Mouse (Mus musculus): ENCODE data around the gene E030025P04Rik.

The E030025P04Rik gene

GRCm38 (mm10) chr11:109144236-109144635 lies at the start of gene E030025P04Rik:
Gene E030025P04Rik (minus strand): TSS chr11:109144369.
- peak in 1 of 2 experiments; percentile 21 for DNase-seq (ENCODE audit: low spot score in 2 of 2)

DNA sequence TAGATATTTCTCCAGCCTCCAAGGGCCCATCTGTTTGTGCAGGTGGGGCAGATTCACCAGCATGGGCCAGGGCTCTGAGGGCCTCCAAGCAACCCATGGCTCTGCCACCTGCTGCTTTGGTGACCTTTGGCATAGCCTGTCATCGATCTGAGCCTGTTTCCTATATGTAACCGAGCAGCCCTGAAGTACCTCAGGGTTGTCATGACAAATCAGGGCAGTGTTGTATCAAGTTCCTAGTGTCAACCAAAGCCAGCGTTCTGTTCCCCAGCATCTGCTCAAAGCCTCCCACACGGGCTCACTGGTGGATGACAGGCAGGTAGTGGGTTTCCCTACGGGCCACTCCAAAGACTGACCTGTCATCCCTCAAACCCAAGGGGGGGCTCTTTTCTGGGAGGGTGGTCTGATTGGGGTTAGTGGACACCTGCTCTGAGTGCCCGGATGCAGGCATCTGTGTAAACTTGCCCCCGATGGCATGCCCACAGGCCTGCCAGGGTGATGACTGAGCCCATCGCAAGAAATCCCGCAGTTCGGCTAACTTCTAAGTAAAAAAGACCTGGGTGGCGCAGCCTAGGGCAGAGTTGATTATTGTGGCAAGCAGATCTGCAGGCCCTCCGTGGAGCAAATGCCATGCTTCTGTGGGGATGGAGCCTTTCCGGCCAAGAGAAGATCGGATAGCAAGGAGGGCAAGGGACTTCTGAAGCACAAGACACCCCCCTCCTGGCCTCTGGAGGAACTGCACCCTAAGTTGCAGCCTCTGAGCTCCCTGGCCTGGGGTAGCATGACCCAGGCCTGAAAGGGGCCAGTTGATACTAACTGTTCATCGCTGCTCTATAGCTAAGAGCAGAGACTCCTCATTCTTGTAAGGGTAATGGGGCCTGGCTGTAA lies 48.7 kb upstream of the E030025P04Rik start:
- DNase-seq (ENCODE audit: low spot score in 2 of 2), result peak; percentile 43 to 75

DNA sequence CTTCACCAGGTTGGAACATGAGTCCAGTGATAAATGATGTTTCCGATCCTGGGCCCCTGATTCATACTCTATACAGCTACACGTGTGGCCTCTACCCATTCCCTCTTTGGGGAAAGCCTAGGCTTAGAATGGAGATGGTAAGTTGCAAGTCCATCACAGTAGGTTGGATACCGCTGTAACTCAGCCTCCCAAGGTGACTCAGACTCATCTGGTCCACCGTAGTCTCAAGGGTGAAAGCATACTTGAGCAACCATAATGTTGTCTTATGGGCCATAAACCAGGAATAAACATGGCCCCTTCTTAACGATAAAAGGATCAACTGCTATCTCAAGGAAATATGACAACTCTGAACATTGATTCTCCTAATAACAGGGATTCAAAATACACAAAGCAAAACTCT lies 44.1 kb upstream of the E030025P04Rik start:
- no peak for DNase-seq (ENCODE audit: low spot score in 2 of 2)

DNA sequence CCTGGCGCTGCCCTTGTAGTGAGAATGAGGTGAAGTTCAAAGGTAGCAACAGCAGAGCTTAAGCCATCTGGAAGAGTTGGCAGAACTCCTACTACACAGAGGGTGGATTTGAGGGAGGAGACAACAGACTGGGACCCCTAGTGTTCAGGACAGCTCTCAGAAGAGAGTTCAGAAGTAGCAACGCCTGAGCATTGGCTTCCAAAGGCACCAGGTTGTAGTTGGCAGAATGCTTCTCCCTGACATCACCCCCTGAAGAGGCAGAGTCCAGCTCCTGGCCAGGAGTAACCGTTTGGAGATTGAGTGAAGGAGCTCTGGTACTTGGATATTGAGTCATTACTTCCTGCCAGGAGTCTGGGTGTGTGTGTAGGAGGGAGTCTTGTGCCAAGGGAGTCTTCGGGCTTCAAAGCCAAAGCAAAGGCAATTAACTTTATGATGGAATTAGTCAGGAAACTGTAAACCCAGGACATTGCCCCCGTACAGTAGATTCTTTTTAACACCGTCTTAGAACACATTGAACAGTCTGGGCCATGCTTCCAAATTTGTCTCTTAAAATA lies 43.5 kb upstream of the E030025P04Rik start:
- no peak for DNase-seq (ENCODE audit: low spot score in 2 of 2)

DNA sequence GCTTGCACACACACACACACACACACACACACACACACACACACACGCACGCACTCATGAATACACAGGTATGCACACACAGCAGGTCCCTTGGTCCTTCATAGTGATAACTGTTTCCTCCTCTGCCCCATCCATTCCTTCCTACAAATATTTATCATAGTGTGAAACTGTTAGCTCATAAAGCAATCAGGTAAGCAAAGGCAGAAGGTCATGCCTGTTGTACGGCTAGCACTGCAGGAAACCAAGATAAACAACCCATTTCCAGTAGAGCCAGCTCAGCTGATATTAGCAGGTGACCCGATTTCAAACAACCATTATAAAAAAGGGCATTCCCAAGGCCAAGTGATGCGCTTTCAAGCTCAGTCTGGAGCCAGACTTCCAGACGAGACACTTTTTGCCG lies 36.9 kb upstream of the E030025P04Rik start:
- no peak for DNase-seq (ENCODE audit: low spot score in 2 of 2)

GRCm38 (mm10) chr11:109180290-109180689 lies 36.1 kb upstream of the E030025P04Rik start:
- DNase-seq (ENCODE audit: low spot score in 2 of 2), result no peak

DNA sequence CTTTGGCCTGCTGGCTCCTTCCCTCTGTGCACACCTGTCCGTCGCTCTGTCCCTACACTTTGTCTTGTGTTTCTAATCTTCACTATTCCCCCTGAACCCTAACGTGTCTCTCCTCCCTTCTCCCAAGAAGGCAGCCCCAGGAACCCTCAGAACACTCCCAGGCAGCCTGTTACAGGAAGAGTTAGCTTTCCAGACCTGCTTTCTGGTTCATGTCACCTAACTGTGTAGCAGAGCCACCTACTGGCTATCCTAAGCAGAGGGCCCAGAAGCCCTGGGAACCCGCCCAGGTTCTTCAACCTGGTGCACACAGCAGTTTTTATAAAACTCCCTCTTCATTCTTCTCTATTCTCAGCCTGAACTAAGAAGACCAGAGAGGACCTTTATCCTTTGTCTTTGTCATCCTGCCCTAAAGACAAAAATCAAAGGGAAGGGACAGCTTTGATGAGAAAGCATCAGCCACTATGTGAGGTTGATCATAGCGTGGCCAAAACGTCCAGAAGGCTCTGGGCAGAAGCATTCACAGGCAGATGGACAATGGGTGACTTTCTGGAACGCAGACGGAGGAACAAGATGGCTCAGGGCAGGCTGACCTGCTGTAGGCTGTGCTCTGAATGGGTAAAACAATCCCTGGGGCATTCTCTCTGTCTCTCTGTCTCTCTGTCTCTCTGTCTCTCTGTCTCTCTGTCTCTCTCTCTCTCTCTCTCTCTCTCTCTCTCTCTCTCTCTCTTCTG lies 34.8 kb upstream of the E030025P04Rik start:
- DNase-seq (ENCODE audit: low spot score in 2 of 2), result peak in 1 of 2 experiments; percentile 21

- no peak for DNase-seq (ENCODE audit: low spot score in 2 of 2)
Observed at GRCm38 (mm10) chr11:109175376-109175969, 31.3 kb upstream of the E030025P04Rik start.

- no peak for DNase-seq (ENCODE audit: low spot score in 2 of 2)
Observed at GRCm38 (mm10) chr11:109172224-109172623, 28.1 kb upstream of the E030025P04Rik start.

- no peak for DNase-seq (ENCODE audit: low spot score in 2 of 2)
Observed at GRCm38 (mm10) chr11:109170771-109171170, 26.6 kb upstream of the E030025P04Rik start.

- no peak for DNase-seq (ENCODE audit: low spot score in 2 of 2)
Observed at GRCm38 (mm10) chr11:109157694-109158093, 13.5 kb upstream of the E030025P04Rik start.

DNA sequence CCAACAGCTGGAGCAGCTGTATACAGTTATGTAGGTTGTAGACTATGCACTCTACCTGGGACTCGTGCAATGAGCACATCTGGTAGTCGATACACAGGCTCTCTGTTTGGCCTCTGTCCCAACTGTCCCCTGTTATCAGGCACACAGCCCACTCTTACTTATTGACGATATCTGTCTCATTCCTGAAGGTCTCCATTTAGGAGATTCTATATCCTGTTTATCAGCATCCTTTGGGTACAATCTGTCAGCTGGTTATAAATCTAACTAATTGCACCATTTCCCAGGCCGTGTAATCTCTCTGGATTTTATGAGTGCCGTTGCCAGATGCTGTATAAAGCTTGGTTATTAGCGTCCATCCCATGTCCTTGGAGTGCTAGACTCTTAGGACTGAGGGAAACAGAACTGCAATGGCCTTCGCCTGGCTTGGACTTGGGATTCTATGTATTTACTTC lies 747 bp upstream of the E030025P04Rik start:
- DNase-seq (ENCODE audit: low spot score in 2 of 2), result peak; percentile 30 to 54

DNA sequence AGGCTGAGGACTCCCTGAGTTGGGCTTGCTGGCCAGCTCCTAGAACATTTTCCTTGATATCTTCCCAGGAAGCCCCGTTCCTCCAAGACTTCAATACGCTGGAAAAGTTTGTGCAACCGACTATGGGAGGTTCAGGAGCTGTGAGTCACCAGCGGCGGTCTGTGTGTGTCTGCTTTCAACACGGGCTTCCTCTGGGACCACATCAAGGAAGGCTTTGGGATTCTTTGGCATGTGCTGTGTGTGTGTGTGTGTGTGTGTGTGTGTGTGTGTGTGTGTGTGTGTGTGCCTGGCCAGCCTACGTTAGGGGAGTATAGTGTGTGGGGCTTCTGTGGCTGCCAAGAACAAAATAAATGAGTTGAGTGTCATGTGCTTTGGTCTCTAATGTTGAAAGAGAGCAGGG lies 17.7 kb downstream of the E030025P04Rik start:
- DNase-seq (ENCODE audit: low spot score in 2 of 2), result peak in 1 of 2 experiments; percentile 26

GRCm38 (mm10) chr11:109125451-109125850 lies 18.7 kb downstream of the E030025P04Rik start:
- DNase-seq (ENCODE audit: low spot score in 2 of 2), result no peak

- no peak for DNase-seq (ENCODE audit: low spot score in 2 of 2)
Observed at GRCm38 (mm10) chr11:109124284-109124683, 19.9 kb downstream of the E030025P04Rik start.

DNA sequence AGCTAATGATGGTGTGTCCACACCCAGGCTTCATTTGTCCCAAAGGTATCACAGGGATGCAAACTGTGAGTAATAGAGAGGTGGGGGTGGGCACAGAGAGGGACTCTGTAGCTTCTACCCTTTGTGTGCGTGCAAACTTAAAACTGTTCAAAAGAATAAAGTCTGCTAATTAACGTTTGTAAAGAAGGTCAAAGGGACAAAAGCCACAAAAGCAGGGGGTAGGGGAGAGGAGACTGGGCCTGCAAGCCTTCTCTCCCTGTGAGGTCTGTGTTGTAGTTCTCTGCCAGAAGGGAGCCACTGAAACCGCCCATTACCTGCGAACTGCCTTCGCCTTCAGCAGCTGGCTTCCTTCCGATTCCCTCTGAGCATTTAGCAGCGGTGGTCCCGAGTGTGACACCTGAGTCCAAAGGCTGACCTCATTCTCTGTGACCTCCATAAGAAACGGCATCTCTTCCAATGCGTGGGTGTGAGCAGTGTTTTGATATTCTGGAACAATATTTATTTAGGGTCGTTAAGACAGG lies 34.3 kb downstream of the E030025P04Rik start:
- DNase-seq (ENCODE audit: low spot score in 2 of 2), result no peak

DNA sequence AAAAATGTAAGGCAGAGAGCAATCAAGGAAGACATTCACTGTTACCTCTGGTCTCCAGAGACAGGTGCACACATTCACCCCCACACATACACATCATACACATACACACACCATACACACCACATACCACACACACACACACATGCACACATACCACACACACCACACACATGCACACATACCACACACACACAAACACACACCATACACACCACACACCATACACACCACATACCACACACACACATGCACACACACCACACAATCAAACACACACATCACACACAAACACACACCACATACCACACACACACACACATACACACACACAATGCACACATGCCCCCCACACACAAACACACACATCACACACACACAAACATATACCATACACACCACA lies 35.1 kb downstream of the E030025P04Rik start:
- DNase-seq (ENCODE audit: low spot score in 2 of 2), result no peak

- no peak for DNase-seq (ENCODE audit: low spot score in 2 of 2)
Observed at GRCm38 (mm10) chr11:109107518-109108205, 36.5 kb downstream of the E030025P04Rik start.

DNA sequence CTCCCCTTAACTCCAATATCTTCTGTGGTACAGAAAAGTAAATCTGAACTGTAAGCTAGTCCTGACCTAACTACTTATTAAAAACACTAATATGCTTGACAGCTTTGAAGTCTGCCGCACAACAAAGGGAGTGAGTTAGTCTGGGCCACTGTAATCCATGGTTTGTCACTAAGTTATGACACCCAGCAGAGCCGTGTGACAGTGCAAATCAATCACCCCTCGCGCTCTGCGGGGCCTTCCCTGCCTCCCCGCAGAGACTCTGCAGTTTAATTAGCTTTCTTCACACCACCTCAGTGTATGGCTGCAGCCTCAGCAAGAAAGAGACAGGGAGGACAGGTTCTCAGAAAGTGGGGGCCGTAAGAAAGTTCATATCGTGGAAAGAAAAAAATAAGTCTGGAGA lies 37.4 kb downstream of the E030025P04Rik start:
- DNase-seq (ENCODE audit: low spot score in 2 of 2), result no peak

GRCm38 (mm10) chr11:109106181-109106580 lies 38.0 kb downstream of the E030025P04Rik start:
- no peak for DNase-seq (ENCODE audit: low spot score in 2 of 2)

DNA sequence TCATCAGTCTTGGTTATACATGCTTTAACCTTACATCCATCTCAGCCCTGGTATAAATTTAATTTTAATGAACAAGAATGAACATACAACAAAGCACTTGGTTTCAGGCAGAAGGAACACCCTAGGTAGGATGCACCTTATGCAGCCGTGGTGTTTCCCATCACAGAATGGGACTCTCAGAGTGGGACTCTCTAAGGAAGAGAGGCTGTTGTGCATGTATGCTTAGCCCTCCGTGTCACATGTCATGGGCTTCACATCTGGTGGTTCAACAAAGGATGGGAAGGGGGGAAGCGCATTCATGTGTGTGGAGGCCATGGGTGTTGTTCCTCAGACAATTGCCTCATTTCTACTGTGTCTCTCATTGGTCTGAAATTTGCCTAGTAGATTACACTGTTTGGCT lies 40.8 kb downstream of the E030025P04Rik start:
- no peak for DNase-seq (ENCODE audit: low spot score in 2 of 2)

Data from urinary bladder, postnatal 4 days (tissue).